Mouse (Mus musculus) neural tube, embryonic 15.5 days (tissue): ENCODE measurements around the gene Ssh2. TPM values are rescaled to one million over a fixed set of nuclear protein-coding genes. Genes with fewer than 3 reads are reported as not detected.
"Not testable (repeated sequence)": the region's sequence is repeated elsewhere in the genome, so short reads cannot be mapped to it uniquely, and the experiment has no call there.

Source experiments
- ATAC-seq: fragments of 200-750 bp; cut with Nextera tagmentation; 2 replicates; pipeline ENCODE4 v1.8.0; 2017; ENCODE audit warnings: mild to moderate bottlenecking, moderate TSS enrichment, moderate library complexity; ENCODE audit not compliant: low FRiP score
- H3K27ac ChIP-seq: fragments of 300-500 bp; sonication (generic); replicated peaks from 2 replicates; pipeline ENCODE4 v1.5.1; 2015; ENCODE audit warnings: mild to moderate bottlenecking, inconsistent platforms
- H3K27me3 ChIP-seq: fragments of 300-500 bp; sonication (generic); replicated peaks from 2 replicates; pipeline ENCODE4 v1.6.1; 2015; ENCODE audit warnings: inconsistent platforms
- H3K36me3 ChIP-seq: fragments of 300-500 bp; sonication (generic); 2 replicates; pipeline ENCODE4 v1.6.1; 2015; ENCODE audit warnings: inconsistent platforms
- H3K4me1 ChIP-seq: fragments of 300-500 bp; sonication (generic); 2 replicates; pipeline ENCODE4 v1.6.1; 2015; ENCODE audit warnings: inconsistent platforms
- H3K4me2 ChIP-seq: fragments of 300-500 bp; sonication (generic); 2 replicates; pipeline ENCODE4 v1.6.1; 2015; ENCODE audit warnings: inconsistent platforms, mild to moderate bottlenecking, moderate library complexity
- H3K4me3 ChIP-seq: fragments of 300-500 bp; sonication (generic); replicated peaks from 2 replicates; pipeline ENCODE4 v1.5.1; 2015; ENCODE audit warnings: mild to moderate bottlenecking, inconsistent platforms
- H3K9ac ChIP-seq: fragments of 300-500 bp; sonication (generic); replicated peaks from 2 replicates; pipeline ENCODE4 v1.6.1; 2015; ENCODE audit warnings: mild to moderate bottlenecking, inconsistent platforms
- H3K9me3 ChIP-seq: fragments of 300-500 bp; sonication (generic); replicated peaks from 2 replicates; pipeline ENCODE4 v1.6.1; 2016; ENCODE audit warnings: inconsistent platforms
- WGBS: fragments of 180-500 bp; shearing (Covaris S2); methylation state at CpG from one replicate; pipeline ENCODE4 v1.1.7; 2015; ENCODE audit warnings: mixed read lengths; 5-methylcytosine and 5-hydroxymethylcytosine counted together
- polyA plus RNA-seq: library from polyadenylated mRNA; unstranded; fragments of >200 nt; fragmentation: Nextera tagmentation; extraction: Ambion mirVana; gene quantifications from 2 replicates; pipeline ENCODE4 v1.2.1, GENCODE M21; 2015

Ssh2 gene
- polyA plus RNA-seq, 1 experiment from 2014 or later: 13.9 TPM

DNA sequence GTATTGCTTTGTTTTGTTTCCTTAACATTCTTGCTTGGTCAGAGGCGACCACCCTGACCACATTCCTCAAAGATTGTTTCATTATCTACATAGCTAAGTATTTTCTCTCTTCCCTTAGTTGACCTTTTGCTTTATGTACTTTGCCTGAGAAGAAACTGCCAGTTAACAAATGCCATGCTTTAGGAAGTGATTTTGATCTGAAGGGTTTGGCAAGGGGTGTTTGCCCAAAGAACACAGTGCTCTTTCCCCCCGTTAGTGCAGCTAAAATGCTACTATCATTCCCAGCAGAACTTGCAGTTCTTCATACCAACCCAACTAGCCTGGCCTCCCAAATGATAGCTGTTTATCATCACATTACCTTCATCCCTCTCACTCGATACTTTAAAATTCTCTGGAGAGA, 168.1 kb downstream of the Ssh2 start:
- H3K27ac ChIP-seq: no peak overlapping the region
- no peak overlapping the region for H3K4me2 ChIP-seq
- H3K9me3 ChIP-seq: no peaks in the 10 kb centered on the region
- no peak overlapping the region for H3K4me3 ChIP-seq
- no peak overlapping the region for H3K9ac ChIP-seq
- WGBS: 80% methylated on average over 3 of the region's 3 CpGs
- H3K27me3 ChIP-seq: no peaks in the 10 kb centered on the region
- H3K36me3 ChIP-seq: 0 out of 2 replicates have a peak, but pooled peaks cover 3% of the 10 kb centered on the region
- H3K4me1 ChIP-seq: 0 out of 2 replicates have a peak, but pooled peaks cover 4% of the 10 kb centered on the region
- ATAC-seq: no peak

DNA sequence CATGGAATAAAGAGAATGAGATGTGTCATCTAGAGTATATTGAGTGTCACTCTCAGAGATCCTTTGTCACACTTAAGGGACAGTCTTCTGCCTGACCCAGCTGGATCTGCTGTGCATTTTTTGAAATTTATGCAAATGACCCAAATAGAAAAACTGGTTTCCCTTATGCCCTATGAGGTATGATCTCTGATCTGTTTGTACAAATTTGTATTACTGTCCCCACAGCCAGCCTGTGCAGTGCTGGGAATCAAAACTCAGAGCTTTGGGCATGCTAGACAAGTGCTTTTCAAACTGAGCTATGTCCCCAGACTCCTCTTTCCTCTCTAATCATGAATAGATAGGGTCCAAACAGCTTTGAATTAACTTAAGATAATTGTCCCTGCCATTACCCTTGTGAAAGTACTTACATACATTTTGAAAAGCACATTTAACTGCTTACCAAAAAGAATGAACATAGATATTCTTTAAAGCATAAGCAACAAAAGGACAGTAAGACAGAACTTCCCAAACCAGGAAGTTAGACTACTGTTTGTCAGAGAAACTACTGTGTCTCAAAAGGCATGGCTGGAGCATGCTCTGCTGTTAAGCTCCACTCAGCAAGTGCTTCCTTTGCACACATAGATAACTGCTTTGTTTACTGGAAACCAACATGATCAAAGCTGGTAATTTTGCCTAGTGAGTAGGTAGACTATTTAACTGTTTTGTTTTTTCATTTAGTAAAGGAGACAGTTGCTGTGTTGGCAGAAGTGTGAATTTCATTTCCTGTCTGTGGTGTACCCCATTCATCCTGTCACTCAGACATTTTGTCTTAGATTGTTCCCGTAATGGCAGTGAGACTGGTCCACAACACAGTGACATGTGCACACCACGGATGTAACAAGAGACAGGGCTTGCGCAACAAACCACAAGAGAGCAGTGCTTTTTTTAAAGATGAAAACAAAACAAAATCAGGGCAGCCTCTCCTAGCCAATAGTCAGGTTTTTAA, 169.9 kb downstream of the Ssh2 start:
- Histone ChIP-seq H3K9me3 (no peaks in the 10 kb centered on the region), H3K4me3 (no peak overlapping the region), H3K27me3 (no peaks in the 10 kb centered on the region), H3K9ac (no peak overlapping the region), H3K27ac (no peak overlapping the region), H3K36me3 (0 out of 2 replicates have a peak, but pooled peaks cover 3% of the 10 kb centered on the region), H3K4me2 (no peak overlapping the region), H3K4me1 (0 out of 2 replicates have a peak, but pooled peaks cover 4% of the 10 kb centered on the region)
- ATAC-seq: no peak
- 57% methylated on average over 3 of the region's 3 CpGs for WGBS

GRCm38 (mm10) chr11:77388197-77388596, 172.1 kb downstream of the Ssh2 start:
- H3K27ac ChIP-seq, H3K27me3 ChIP-seq, H3K4me1 ChIP-seq, H3K4me2 ChIP-seq, ATAC-seq, H3K9ac ChIP-seq, H3K36me3 ChIP-seq, H3K9me3 ChIP-seq, H3K4me3 ChIP-seq: not testable (repeated sequence)
- WGBS: 89% methylated on average over 3 of the region's 3 CpGs

- H3K36me3 ChIP-seq: peaks cover 4% of the 10 kb centered on the region; the same call in 1 of the 2 replicates
- H3K9me3 ChIP-seq: no peaks in the 10 kb centered on the region
- ATAC-seq: no peak
- no peak overlapping the region for H3K9ac ChIP-seq
- no peak overlapping the region for H3K27ac ChIP-seq
- H3K4me3 ChIP-seq: no peak overlapping the region
- no peak overlapping the region for H3K4me2 ChIP-seq
- H3K27me3 ChIP-seq: no peaks in the 10 kb centered on the region
- WGBS: 88% methylated on average over 2 of the region's 2 CpGs
- H3K4me1 ChIP-seq: no peaks in the 10 kb centered on the region
These were observed 179.5 kb downstream of the Ssh2 start for GRCm38 (mm10) chr11:77395539-77395938.

- Histone ChIP-seq H3K36me3 (no peaks in the 10 kb centered on the region; the same call in 1 of the 2 replicates), H3K9ac (no peak overlapping the region), H3K4me3 (no peak overlapping the region), H3K9me3 (no peaks in the 10 kb centered on the region), H3K4me1 (no peaks in the 10 kb centered on the region), H3K27me3 (no peaks in the 10 kb centered on the region), H3K4me2 (no peak overlapping the region), H3K27ac (no peak overlapping the region)
- WGBS: 86% methylated on average over 2 of the region's 2 CpGs
- no peak for ATAC-seq
These were observed 186.4 kb downstream of the Ssh2 start for GRCm38 (mm10) chr11:77402508-77402907.

GRCm38 (mm10) chr11:77406329-77406728, 190.2 kb downstream of the Ssh2 start:
- H3K4me1 ChIP-seq: no peaks in the 10 kb centered on the region
- H3K27me3 ChIP-seq: no peaks in the 10 kb centered on the region
- no peak for ATAC-seq
- WGBS: 79% methylated on average over 2 of the region's 2 CpGs
- H3K27ac ChIP-seq: no peak overlapping the region
- peaks cover 7% of the 10 kb centered on the region for H3K36me3 ChIP-seq
- no peak overlapping the region for H3K9ac ChIP-seq
- no peaks in the 10 kb centered on the region for H3K9me3 ChIP-seq
- no peak overlapping the region for H3K4me3 ChIP-seq
- H3K4me2 ChIP-seq: no peak overlapping the region

- H3K9me3 ChIP-seq: no peaks in the 10 kb centered on the region
- no peak overlapping the region for H3K4me3 ChIP-seq
- WGBS: 88% methylated on average over 6 of the region's 6 CpGs
- peaks cover 7% of the 10 kb centered on the region for H3K36me3 ChIP-seq
- H3K27me3 ChIP-seq: no peaks in the 10 kb centered on the region
- H3K9ac ChIP-seq: no peak overlapping the region
- H3K4me2 ChIP-seq: no peak overlapping the region
- no peak for ATAC-seq
- no peak overlapping the region for H3K27ac ChIP-seq
- no peaks in the 10 kb centered on the region for H3K4me1 ChIP-seq
These were observed 193.8 kb downstream of the Ssh2 start for GRCm38 (mm10) chr11:77409879-77410278.

DNA sequence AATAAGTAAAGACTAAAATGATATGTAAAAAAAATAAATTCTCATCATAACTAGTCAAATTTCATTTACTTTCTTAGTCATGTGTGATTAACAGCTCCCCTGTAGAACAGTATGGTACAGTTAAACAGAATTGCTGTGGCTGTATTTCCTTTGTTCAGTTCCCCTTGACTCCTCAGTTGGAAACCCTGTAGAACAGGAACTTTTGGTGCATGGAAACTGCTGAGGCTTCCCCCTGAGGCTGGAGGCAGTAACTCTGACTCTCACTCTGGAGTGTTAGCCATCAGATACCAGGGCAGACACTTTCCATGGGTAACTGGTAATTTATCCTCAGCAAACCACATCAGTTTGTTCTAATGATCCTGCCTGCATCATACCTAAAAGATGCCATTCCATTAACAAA, 195.2 kb downstream of the Ssh2 start:
- no peak for ATAC-seq

GRCm38 (mm10) chr11:77414141-77414839, 198.2 kb downstream of the Ssh2 start:
- H3K9ac ChIP-seq: no peak overlapping the region
- H3K9me3 ChIP-seq: no peaks in the 10 kb centered on the region
- no peak overlapping the region for H3K27ac ChIP-seq
- no peaks in the 10 kb centered on the region for H3K27me3 ChIP-seq
- WGBS: 93% methylated on average over 2 of the region's 2 CpGs
- no peak for ATAC-seq
- H3K4me1 ChIP-seq: no peaks in the 10 kb centered on the region
- H3K4me2 ChIP-seq: no peak overlapping the region
- no peaks in the 10 kb centered on the region for H3K36me3 ChIP-seq
- H3K4me3 ChIP-seq: no peak overlapping the region

More for the DNA sequence above, 195.2 kb downstream of the Ssh2 start:
- no peaks in the 10 kb centered on the region for H3K4me1 ChIP-seq
- no peaks in the 10 kb centered on the region for H3K27me3 ChIP-seq
- no peak overlapping the region for H3K9ac ChIP-seq
- H3K9me3 ChIP-seq: no peaks in the 10 kb centered on the region
- H3K4me3 ChIP-seq: no peak overlapping the region
- no peak overlapping the region for H3K27ac ChIP-seq
- H3K4me2 ChIP-seq: no peak overlapping the region
- peaks cover 7% of the 10 kb centered on the region for H3K36me3 ChIP-seq

GRCm38 (mm10) chr11:77416212-77417000, 200.3 kb downstream of the Ssh2 start:
- Histone ChIP-seq H3K9me3 (no peaks in the 10 kb centered on the region), H3K27ac (no peak overlapping the region), H3K4me1 (no peaks in the 10 kb centered on the region), H3K36me3 (peaks cover 3% of the 10 kb centered on the region; the same call in 1 of the 2 replicates), H3K27me3 (no peaks in the 10 kb centered on the region), H3K4me2 (no peak overlapping the region), H3K4me3 (no peak overlapping the region), H3K9ac (no peak overlapping the region)
- no peak for ATAC-seq
- WGBS: 64% methylated on average over 4 of the region's 4 CpGs

DNA sequence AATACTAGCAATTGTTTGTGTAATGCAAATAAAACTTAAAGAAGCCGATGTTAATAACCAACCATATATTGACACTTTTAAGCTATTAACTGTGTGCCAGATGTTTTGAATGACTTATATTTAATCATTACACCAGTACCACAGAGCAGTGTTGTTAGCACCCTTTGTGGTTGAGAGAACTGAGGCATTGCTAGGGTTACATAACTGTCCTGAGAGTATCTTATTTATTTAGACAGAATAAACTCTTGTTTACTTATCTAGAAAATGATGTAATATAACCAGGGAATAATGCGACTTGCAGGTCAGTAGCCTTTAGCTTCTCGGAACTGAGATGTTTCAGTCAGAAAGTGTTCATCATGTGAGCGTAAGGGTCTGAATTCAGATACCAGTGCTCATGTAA, 201.9 kb downstream of the Ssh2 start:
- H3K4me3 ChIP-seq: no peak overlapping the region
- no peak for ATAC-seq
- H3K9me3 ChIP-seq: no peaks in the 10 kb centered on the region
- no peak overlapping the region for H3K27ac ChIP-seq
- H3K4me1 ChIP-seq: no peaks in the 10 kb centered on the region
- H3K4me2 ChIP-seq: no peak overlapping the region
- peaks cover 10% of the 10 kb centered on the region; the same call in 1 of the 2 replicates for H3K36me3 ChIP-seq
- 94% methylated on average over 4 of the region's 4 CpGs for WGBS
- H3K27me3 ChIP-seq: no peaks in the 10 kb centered on the region
- H3K9ac ChIP-seq: no peak overlapping the region
